Mouse (Mus musculus) ES-Bruce4 (cell line): ENCODE results near the gene St6galnac3. TPM values are rescaled to one million over a fixed set of nuclear protein-coding genes. Genes with fewer than 3 reads are reported as not detected.

Experiments used
- H3K27ac ChIP-seq: 2 replicates; pipeline ENCODE4 v1.5.1; 2012; ENCODE audit warnings: low read length, inconsistent platforms; ENCODE audit not compliant: insufficient read depth
- H3K27me3 ChIP-seq: 2 replicates; pipeline ENCODE4 v1.6.1; 2012; ENCODE audit warnings: mild to moderate bottlenecking, low read length, inconsistent platforms; ENCODE audit not compliant: control insufficient read depth, poor library complexity, insufficient read depth, severe bottlenecking
- H3K36me3 ChIP-seq: 2 replicates; pipeline ENCODE4 v1.6.1; 2012; ENCODE audit warnings: inconsistent platforms, mild to moderate bottlenecking, low read length, moderate library complexity; ENCODE audit not compliant: control insufficient read depth, poor library complexity, insufficient read depth, severe bottlenecking
- H3K4me1 ChIP-seq: one replicate; pipeline ENCODE4 v1.8.1; 2011; ENCODE audit warnings: low read length; ENCODE audit not compliant: control insufficient read depth, insufficient read depth
- H3K4me3 ChIP-seq: 2 replicates; pipeline ENCODE4 v1.5.1; 2011; ENCODE audit warnings: low read depth, mild to moderate bottlenecking, low read length
- H3K9ac ChIP-seq: 2 replicates; pipeline ENCODE4 v1.6.1; 2012; ENCODE audit warnings: low read depth, mild to moderate bottlenecking, inconsistent platforms; ENCODE audit not compliant: poor library complexity, severe bottlenecking
- H3K9me3 ChIP-seq: replicated peaks from 2 replicates; pipeline ENCODE4 v1.6.1; 2012; ENCODE audit warnings: mild to moderate bottlenecking, low read length, inconsistent platforms; ENCODE audit not compliant: control insufficient read depth, poor library complexity, insufficient read depth, severe bottlenecking
- CTCF ChIP-seq: IDR thresholded peaks from one replicate; pipeline ENCODE4 v1.8.1; 2011; ENCODE audit warnings: low read depth, low read length
- EP300 ChIP-seq: IDR thresholded peaks from 2 replicates; pipeline ENCODE4 v1.6.1; 2011; ENCODE audit warnings: low read depth, low read length; ENCODE audit not compliant: insufficient read depth
- POLR2A ChIP-seq: IDR thresholded peaks from one replicate; pipeline ENCODE4 v1.8.1; 2011; ENCODE audit warnings: low read length; ENCODE audit not compliant: insufficient read depth
- polyA plus RNA-seq: library from polyadenylated mRNA; stranded (reverse); fragments of >200 nt; gene quantifications from 2 replicates; pipeline ENCODE4 v1.2.4, GENCODE M21; 2011; ENCODE audit warnings: low read depth; ENCODE audit not compliant: missing spikeins, insufficient read depth, insufficient read length

The St6galnac3 gene
- polyA plus RNA-seq, 1 experiment, result 4.8 TPM

DNA sequence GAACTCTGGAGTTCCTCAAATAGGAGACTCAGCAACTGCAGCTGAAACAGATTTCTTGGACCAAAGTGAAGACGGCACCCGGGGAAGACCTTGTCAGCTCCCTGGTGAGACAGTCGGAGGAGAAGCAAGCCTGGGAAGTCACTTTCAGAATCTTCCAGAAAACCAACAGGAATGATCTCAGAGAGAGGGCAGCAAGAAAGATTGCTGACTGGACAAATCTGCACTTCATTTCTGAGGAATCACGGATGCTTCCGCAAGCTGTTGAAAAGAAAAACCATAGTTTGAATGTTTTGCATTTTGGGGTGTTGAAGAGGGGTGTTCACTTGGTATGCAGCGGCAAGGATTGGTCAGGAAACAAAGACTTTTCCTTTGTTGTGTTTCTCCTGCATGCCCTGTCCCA, 24.4 kb upstream of the St6galnac3 start:
- Histone ChIP-seq H3K4me1 (no peaks in the 10 kb centered on the region), H3K9me3 (no peaks in the 10 kb centered on the region; the same call in 1 of the 2 replicates), H3K27ac (no peak overlapping the region), H3K9ac (no peak overlapping the region), H3K36me3 (no peaks in the 10 kb centered on the region), H3K27me3 (no peaks in the 10 kb centered on the region), H3K4me3 (no peak overlapping the region)
- TF ChIP-seq POLR2A (no peak), EP300 (no peak), CTCF (no peak)

DNA sequence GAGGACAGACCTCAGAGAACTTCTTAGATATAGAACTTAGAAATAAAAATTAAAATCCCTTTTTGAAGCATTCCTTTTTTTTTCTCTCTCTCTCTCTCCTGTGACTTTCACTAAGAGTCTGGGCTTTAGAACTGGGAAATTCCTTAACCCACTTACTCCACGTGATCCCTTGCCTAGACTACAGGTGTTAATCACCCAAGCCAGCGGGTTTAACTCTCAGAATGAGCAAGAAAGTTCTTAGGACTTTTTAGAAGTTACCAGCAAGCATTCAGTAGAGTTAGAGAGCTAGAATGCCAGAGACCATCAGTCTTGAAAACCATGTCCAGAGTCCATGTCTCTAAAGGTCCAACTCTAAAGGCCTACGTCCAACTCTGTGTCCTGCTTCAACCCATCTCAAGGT, 23.3 kb upstream of the St6galnac3 start:
- Histone ChIP-seq H3K36me3 (no peaks in the 10 kb centered on the region), H3K9ac (no peak overlapping the region), H3K27ac (no peak overlapping the region), H3K9me3 (no peaks in the 10 kb centered on the region; the same call in 1 of the 2 replicates), H3K4me1 (no peaks in the 10 kb centered on the region), H3K4me3 (no peak overlapping the region), H3K27me3 (no peaks in the 10 kb centered on the region)
- TF ChIP-seq POLR2A, result no peak
- no peak for TF ChIP-seq EP300
- no peak for TF ChIP-seq CTCF

DNA sequence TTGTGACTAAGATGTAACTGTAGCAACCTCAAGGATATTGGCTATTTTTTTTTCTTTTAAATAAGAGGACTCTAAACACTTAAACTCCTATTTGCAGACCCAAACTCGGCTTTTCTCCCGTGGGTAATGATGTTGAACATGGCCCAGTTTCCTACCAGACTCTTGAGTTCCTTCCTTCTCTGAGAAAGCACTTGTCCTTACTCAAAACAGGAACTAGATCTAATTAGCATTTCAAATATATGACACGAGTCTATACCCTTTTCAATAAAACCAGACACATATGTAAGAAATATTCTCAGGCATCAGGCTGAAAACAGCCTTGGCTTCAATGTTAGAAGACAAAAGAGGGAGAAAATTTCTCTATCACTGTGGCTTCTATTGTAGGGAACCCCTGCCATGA, 20.1 kb upstream of the St6galnac3 start:
- Histone ChIP-seq H3K36me3 (no peaks in the 10 kb centered on the region), H3K27me3 (no peaks in the 10 kb centered on the region), H3K27ac (no peak overlapping the region), H3K4me3 (no peak overlapping the region), H3K9me3 (no peaks in the 10 kb centered on the region; the same call in 1 of the 2 replicates), H3K9ac (no peak overlapping the region), H3K4me1 (no peaks in the 10 kb centered on the region)
- TF ChIP-seq CTCF, result no peak
- TF ChIP-seq EP300, result no peak
- no peak for TF ChIP-seq POLR2A

DNA sequence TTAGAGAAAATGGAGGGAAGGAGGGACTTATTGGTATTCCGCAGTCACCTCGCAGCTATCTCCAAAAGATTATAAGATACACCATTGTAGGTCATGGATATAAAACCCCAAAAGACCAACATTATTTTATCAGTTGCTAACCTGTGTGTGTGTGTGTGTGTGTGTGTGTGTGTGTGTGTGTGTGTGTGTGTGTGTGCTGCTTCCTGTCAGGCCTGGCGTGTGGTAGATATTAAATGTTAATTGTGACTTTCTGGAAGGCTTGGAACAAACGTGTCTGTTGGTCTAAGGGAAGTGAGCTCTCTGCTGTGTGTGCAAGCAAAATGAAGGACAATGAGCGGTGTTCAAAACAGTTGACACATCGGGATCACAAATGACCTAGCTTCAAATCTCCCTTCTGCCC, 19.5 kb upstream of the St6galnac3 start:
- no peak overlapping the region for H3K27ac ChIP-seq

DNA sequence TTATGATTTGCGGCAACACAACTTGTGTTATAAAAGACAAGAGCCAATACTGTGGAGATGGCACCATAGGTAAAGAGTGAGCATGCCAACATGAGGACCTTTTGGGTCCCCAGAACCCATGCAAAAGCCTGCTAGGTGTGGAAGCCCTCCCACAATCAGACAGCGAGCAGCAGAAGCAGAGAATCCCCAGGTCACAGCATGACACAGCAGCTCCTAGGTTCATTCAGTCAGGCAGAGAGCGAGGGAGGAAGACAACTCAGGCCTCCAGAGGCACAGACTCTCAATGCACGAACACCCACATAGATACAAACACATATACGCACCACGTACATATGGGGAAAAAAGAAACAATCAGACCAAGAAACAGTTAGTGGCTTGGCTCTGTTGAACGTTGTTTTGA, 16.8 kb upstream of the St6galnac3 start:
- Histone ChIP-seq H3K36me3 (no peaks in the 10 kb centered on the region), H3K4me3 (no peak overlapping the region), H3K27me3 (no peaks in the 10 kb centered on the region), H3K27ac (no peak overlapping the region), H3K9ac (no peak overlapping the region), H3K4me1 (no peaks in the 10 kb centered on the region), H3K9me3 (no peaks in the 10 kb centered on the region)
- TF ChIP-seq CTCF (no peak), EP300 (no peak), POLR2A (no peak)

More for the DNA sequence above, 19.5 kb upstream of the St6galnac3 start:
- Histone ChIP-seq H3K9me3 (no peaks in the 10 kb centered on the region; the same call in 1 of the 2 replicates), H3K4me3 (no peak overlapping the region), H3K36me3 (no peaks in the 10 kb centered on the region), H3K9ac (no peak overlapping the region), H3K27me3 (no peaks in the 10 kb centered on the region), H3K4me1 (no peaks in the 10 kb centered on the region)
- TF ChIP-seq POLR2A (no peak), EP300 (no peak), CTCF (no peak)

DNA sequence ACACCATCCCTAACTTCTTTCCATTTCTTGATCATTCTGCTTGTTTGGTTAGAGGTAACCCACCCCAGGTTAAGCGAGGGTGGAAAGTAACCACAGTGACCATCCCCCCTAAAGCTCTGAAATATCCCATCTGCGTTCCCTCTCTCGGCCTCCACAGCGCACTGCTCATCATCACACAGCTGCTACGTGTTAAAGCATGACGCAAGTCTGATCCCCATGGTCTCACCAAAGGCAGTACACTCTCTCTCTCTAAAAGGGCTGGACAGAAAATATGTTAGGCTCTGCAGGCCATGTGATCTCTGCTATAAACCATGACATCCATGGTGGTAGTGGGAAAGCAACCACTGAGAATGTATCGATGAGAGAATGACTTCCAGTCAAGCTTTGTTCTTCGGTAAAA, 14.4 kb upstream of the St6galnac3 start:
- Histone ChIP-seq H3K4me3 (no peak overlapping the region), H3K27me3 (no peaks in the 10 kb centered on the region), H3K4me1 (no peaks in the 10 kb centered on the region), H3K9ac (no peak overlapping the region), H3K36me3 (no peaks in the 10 kb centered on the region), H3K9me3 (no peaks in the 10 kb centered on the region), H3K27ac (no peak overlapping the region)
- no peak for TF ChIP-seq EP300
- TF ChIP-seq CTCF, result no peak
- TF ChIP-seq POLR2A, result no peak
